Mouse (Mus musculus): ENCODE results near the gene Corin.

- TF ChIP-seq MAFK (IDR thresholded peaks at IDR 0.05; ENCODE audit: insufficient read depth, low read depth, low read length) (no peak), HCFC1 (IDR thresholded peaks at IDR 0.05; ENCODE audit: borderline replicate concordance, insufficient read depth, low read length) (no peak), CHD2 (IDR thresholded peaks at IDR 0.05; ENCODE audit: low read depth, low read length) (no peak), ZC3H11A (IDR thresholded peaks at IDR 0.05; ENCODE audit: borderline replicate concordance, low read depth, low read length) (no peak)
These were observed 24.6 kb upstream of the Corin start for GRCm38 (mm10) chr5:72528896-72529295.
